Mouse (Mus musculus): ENCODE measurements at regions not wholly inside any gene's neighbourhood (a gene's known extent, or its start where the extent isn't known, plus 50 kb on each side); places are given as distances from the start of the nearest gene placed in this dataset.

DNA sequence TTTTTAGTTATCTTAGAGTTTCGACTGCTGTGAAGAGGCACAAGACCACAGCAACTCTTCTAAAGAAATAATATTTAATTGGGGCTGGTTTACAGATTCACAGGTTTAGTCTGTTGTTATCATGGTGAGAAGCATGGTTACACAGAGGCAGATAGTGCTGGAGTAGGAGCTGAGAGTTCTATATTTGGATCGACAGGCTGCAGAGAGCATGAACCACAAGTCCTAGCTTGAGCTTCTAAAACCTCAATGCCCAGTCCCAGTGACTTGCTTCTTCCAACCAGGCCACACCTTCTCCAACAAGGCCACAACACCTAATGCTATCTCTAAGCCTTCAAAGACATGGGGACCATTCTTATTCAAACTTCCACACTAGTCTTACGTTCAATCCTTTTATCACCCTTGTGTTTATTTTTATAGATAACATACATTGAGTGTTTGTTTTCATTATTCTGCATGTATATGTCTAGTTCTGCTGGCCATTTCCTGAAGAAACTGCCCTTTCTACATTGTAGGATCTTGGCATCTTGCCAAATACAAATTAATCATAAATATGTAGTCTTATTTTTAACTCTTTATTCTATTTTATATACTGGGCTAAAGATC is 452.8 kb upstream of the Dmac1 start:
- no peak for DNase-seq

DNA sequence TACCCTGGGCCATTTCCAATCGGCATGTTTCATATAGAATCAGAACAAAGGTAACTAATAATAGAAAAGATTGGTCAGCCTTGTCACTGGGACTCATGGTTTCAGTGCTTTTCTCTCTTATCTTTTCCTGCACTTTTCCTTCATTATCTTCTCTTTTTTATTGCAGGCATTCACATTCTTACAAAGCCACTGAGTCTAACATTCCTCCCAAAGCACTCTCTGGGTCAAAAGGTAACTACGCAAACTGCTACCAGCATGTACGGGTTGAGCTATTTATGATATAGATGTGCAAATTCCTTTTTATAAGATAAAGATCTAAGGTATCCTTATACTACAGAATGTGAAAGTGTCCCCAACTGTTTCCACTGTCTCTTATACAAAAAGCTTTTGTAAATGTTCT is 436.5 kb upstream of the Dmac1 start:
- no peak for DNase-seq

DNA sequence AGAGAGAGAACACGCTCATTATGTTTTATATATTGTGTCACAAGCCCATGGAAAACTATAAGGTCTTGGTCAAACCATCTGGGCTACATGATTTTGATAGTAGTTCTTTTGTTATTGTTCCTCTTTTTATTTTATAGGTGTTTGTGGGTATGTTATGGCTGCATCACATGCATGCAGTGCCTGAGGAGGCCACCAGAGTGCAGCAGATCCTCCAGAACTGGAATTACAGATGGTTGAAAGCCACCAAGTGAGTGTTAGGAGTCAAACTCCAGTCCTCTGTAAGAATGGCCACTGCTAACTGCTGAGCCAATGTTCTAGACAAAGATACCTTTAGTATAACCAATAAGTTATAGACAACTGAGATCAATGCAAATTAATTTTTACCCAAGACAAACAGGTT is 435.9 kb upstream of the Dmac1 start:
- DNase-seq: no peak

DNA sequence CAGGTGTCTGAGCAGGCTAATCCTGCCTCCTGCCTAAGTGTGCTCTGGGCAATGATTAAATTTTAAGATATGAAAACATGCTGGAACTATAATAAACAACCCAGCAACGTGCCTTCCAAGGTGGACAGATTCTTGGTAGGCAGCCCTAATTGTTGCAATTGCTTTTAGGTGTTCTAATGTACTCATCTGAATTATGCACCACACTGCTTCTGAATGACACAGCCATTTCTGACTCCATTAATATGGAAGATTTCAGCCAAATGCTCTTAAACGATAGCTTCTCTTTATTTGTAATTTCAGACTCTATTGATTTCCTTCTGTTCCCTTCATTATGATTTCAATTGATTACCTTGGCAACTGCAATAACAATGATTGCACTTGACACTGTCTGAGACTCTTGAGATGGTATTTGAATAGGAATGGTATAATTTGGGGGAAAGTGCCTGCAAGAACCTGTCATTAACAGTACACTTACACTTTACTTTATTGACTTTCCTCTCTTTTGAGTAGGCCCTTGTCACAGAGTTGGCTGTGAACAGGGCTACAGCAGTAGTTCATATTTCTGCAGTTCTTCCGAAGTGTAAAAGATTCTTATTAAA is 422.8 kb upstream of the Dmac1 start:
- no peak for DNase-seq

DNA sequence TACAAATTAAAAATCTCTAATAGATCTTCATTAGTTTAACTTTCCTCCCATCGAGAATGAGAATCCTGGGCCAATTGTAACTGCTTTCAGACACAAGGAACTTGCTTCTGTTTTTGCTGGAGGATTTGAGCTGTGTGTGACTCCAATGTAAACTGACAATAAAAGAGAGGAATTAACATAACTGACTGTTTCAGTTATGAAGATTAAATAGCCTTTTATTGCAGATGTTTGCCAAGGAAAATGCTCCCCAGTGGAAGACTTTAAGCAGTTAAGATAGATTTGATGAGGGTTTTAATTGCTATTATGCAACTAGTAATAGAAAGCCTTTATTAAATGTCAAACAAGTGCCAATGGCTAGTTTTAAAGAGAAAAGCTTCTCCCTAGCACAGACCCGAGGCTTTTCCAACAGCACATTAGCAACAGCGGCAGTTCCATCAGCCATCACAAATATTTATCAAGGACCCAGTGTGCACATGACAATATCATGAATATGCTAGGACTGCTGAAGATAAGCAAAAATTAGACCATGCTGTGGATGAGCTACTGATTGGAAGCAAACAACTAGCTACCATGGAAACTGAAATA is 398.6 kb upstream of the Dmac1 start:
- DNase-seq: no peak

DNA sequence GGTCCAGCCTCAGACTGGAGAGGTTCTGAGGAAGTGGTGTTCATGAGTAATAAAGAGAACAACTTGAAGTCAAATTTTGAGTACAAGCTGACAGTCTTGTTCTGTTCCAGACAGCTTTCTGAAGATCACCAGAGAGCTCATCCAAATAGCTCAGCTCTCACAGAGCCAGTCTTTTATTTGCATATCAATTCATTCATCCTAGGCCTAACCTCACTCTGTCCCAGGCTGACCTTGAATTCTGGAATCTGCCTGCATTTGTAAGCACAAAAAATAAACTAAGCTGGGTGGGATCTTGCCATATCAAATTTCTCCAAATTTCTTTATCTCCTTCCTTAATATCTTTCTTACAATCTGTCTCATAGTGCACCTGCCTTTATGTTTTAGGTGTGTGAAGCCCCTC is 362.9 kb upstream of the Dmac1 start:
- no peak for DNase-seq

DNA sequence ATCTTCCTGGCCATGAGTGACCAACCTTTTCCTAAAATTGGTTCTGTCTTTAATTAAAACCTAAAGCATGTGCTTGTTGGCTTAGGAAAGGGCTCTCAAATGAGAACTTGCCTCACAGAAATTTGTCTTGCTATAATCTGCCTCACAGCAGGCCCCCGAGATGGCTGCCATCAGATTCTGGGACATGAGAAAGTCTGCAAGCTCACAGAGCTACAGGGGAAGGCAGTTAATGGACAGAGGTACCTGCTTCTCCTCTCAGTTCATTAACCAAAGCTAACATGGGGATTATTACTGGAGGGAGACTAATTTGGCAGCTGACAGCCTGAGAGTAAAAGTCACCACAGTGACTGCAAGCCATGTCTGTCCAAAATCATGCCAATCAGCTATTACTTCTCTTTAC is 358.5 kb upstream of the Dmac1 start:
- DNase-seq: peak; percentile 2

DNA sequence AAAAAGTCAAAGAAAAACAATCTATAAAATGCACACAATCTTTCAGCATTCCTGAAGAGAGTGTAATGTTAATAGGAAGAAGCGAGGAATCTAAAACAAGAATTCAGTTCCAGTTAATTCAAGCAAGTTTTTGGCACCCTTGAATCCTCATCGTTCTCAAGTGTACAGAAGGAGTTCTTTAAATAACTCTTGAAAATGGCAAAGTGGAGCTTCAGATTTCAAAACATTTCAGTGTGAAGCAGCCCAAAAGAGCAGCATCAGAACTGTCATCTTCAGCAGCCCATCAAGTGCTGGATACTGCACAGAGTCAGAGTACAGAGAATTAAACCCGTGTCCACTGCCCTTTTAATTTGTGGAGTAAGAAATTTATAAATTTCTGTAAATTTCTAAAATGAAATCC is 311.8 kb upstream of the Dmac1 start:
- no peak for DNase-seq

DNA sequence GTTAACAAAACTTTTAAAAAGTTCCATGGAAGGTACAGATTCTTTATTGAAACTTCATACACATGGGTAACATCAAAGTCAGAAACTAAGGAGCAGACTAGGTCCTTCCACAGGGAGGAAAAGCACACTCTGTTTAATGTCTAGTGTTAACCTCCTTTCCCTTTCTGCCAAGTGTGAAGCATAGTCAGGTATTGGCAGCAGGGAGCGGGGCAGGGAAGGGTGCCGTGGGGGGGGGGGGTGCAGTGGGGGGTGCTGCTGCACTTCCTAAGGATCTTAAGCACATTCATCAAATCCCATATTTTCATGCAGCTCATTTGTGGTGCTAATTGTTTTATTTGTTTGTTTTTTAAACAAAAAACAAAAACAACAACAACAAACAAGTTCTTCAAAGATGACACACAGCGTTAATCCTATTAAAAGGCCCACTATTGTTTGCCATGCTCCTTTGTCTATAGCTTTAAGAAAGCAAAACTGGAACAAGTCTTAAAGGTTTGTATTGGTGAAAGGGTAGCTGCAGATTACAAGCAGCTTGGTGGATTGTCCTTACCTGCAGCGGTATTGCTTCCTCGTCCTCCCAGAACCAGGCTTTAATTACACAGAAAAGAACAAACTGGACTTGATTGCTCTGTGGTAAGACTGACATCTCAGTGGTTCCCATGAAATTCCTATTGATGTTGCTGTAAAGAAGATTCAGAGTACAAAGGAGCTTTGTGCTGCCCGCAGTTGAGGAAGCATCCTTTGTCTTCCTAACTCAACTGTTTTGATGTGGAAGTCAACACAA is 310.2 kb upstream of the Dmac1 start:
- no peak for DNase-seq

DNA sequence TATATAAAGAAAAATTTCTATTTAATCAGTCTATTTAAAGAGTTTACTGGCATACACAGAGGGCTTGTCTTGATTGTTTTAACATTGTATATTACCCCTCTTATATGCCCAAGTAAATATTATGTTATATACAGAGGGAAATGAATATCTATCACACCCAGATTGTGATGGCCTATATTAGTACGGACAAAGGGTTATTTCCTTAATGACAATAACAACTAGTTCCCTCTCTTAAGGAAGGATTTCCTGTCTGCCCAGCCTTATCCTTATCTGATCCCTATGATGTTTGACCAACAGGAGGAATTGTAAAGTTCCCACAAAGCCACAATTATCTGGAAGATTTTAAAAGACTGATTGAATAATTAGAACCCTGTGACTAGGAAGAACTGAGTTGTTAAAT is 301.8 kb upstream of the Dmac1 start:
- DNase-seq: no peak

DNA sequence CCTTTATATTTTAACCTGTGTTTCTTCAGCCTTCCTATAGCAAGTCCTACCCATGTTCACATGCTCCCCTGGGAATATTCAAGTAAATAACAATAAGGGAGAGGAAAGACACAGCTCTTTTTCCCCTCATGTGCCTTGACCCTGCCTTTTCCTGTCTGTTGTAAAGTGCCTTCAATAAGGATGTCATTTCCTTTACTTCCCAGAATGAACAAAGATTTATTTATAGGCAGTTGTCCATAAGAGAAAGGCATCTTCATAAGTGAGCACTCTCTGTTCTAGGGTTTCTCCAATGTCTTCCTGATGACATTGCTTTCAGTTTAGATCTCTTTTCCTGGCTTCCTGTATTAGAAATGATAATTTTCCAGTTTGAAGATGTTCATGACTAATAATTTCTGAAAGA is 294.5 kb upstream of the Dmac1 start:
- DNase-seq: no peak

DNA sequence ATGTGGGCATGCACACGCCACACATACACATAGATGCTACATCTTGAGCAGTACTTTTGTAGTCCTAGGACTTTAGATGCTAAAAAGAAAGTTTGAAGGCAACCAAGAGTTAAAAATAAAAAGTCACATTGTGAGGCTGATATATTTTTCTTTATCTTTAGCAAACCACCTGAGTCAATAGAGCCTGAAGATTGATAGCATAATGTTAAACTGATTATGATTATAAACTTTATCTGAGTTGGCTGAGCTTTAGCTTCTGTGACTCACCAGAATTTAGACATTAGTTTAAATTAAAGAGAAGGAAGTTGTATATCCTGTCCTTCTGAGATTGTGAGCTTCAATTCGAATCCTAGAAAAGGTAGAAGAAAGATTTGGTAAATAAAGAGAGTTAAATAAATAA is 289.5 kb upstream of the Dmac1 start:
- DNase-seq: no peak

DNA sequence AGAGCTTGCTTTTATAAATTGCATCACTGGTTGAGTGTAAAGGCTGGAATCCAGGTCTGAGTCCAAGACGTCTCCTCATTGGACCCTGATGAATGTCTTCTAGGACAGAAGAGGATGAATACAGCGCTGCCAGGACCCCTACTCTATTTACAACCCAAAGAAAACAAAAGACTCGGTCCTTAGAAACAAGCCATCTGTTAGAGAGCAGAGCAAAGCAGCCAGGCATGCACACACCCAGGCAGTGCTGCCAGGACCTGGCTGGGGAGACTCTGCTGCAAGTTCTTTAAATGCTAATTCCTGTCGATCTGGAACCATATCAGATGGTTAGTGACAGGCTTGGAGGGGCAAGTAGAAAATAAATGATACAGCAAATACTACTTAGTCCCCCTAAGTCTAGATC is 284.4 kb upstream of the Dmac1 start:
- peak; percentile 22 for DNase-seq

DNA sequence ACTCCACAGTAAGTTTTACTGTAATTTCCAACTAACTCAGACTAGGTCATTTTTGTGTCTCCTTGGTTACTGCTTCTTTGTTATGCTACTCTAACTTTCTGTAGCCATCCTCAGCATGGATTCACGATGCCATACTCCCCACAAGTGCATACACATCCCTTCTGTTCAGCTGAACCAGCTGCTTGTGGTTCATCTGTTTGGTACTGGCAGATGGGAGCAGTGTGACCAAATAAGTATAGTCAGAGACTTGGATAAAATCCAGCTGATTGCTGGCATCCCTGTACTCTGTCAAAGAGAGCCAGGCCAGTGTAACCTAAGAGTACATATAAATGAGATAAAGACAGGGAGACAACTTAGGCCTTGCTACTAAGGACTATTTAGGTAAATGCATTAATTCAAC is 283.7 kb upstream of the Dmac1 start:
- DNase-seq: peak; percentile 19

DNA sequence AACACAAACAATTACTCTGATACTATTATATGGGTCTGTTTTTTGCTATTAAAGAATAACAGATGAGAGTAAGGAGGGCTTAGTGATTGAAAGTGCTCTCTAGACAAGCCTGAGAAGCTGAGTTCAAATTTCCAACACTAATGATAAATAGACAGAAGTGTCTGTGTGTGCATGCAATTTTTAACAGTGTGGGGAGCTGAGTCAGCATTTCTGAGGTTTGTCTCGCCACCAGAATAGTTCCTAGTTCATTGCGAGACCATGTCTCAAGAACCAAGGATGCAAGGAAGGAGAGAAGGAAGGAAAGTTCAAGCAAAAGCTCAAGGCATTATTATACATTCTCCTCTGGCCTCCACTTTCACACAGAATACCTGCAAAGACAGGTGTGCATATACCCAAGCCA is 259.7 kb upstream of the Dmac1 start:
- no peak for DNase-seq

DNA sequence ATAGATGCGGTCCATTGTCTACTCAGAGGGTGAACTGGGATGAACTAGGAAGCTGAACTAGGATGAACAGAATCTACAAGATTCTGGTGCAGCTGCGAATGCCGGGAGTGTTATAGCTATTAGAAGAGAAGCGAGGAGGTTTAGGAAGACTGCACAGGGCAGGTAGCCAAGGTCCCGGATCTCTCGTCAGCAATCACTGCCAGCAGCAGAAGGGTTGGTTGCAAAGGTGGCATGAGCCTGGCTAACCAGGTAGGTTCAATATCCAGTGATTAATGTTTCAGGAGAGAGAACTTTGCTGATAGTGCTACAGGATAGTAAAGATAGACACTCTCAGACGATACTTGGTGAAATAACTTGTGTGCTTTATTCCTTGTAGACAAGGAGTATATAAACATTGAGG is 257.0 kb upstream of the Dmac1 start:
- no peak for DNase-seq

DNA sequence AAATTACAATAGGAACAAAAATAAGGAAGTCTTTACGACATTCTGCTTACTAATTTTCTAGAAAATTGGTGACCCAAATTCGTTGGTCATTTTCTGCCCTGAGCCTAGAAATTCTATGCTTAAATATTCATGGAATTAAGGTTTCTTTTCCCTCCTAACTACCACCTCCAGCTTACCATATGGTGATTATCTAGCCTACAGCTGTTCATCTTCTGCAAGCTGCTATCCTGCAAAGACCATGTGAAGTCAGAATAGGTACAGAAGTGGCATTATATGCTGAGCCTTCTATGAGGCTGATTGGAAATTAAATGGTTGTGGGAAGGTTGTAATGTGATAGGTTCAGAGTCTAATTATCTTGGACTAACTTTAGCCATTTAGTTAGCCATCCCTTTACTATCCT is 251.5 kb upstream of the Dmac1 start:
- peak; percentile 14 for DNase-seq

DNA sequence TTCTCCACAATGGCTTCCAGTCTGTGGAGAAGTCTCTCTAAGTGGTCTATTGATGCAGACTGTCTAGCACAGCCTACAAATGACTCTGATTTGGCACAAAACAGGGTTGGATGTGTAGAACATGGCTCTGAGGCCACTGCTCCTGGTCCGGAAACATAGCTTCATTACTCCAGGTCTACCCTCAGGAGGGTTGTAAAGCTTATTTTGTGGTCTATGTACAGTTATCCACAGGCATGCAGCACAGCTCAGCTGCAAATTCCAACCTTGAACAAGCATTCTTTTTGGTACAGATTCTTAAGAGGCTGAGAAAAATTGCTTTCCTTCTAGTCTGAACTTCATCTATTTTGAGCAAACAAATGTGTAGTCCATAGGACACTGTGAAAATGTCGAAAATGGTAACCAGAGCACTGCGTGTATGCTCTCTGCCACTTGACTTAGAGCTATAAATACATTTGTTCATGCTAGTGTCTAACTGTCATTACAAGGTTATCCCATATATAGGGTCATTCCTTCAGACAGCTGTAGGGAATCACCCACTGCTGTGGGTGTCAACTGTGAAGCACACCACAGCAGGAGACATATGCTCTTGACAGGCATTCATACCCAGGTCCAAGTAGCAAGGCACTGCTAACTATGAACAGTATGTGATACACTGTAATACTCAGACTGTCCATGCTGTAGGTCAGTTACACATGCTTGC is 239.5 kb upstream of the Dmac1 start:
- DNase-seq: no peak

All from cerebellum, adult 8-10 months (tissue).